Mouse (Mus musculus) ovary, postnatal 14 days (tissue): Measurements from ENCODE around the gene Tcaf3.

Source experiments
- DNase-seq: peaks from one replicate; pipeline ENCODE4 v3.0.0; 2022; ENCODE audit warnings: low spot score

Tcaf3 gene

DNA sequence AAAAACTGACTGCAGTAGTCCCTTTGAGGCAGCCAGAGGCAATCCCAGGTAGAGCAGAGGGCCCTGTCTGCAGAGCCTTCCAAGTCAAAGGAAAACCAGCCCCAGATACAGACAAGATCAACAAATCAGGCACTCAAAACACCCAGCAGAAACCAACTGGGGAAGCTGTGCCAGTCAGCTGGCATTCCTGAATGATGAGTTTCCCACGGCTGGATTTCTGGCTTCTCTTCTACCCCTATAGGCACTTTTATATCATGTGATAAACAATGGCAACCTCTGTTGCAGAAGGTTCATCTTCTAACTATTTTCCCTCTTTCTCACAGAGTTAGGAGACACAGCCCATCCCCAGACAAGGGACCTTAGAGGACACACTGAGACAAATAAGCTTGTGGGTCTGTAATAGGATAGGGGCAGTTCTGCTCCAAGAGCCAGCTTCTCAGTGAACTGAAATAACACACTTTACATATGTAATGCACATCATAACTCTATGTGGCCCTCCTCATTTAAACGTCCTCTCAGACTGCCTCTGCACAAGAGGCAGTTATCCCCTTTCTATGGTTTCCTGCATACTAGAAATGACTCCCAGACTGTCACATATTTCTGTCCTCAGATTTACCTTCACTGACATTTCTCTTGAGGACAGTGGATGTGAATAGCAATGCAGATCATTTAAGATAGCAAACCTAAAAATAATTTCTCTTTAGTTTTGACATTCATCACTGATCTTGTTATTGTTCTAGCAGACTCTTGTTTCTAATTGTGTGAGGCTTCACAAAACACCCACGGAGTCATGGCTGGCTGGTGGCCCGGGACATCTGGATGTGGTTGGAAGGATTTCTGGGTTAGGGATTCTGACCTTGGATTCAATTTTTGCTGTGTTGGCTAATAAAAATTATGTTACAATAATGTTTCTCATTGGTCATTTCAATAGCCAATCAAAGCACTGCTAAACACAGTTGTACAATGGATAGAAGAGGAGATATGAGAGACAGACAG is 55.2 kb downstream of the Tcaf3 start:
- peak; percentile 26 for DNase-seq

DNA sequence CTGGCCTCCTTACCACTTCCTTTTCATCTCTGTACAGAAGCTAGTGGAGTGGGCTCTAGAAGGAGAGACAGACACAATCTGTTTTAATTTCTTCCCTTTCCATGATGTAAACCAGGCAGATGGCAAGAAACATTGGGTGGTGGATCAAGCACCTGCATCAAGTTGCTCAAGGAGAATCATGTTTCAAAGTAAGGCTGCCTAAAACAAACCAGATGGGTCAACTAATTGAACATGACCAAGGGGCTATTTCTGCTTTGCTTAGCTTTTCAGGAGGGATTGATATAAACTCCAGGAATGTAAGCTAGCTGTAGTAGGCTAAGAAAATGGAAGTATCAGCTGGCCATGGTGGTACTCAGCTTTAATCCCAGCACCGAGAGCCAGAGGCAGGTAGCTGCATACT is 56.8 kb downstream of the Tcaf3 start:
- no peak for DNase-seq

DNA sequence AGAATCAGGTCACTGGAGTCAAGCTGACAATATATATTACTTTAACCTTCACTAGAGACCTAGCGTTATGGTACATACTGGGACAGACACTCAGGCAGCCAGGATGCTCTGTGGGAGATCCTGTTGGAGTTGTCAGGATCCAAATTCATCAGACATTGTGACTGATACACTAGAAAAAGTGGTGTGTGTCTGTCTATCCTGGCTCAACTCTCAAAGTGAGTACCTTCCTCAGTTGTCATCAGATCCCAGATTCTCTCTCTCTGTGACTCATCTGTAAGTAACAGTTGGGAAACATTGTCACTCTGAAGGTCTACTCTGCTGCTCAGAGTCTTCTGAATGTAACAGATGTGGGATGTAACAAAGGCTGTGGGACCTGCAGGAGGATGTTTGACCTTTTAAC is 57.8 kb downstream of the Tcaf3 start:
- DNase-seq = no peak
